8 mouse cellular contexts compared by ENCODE assay signal in genomic region chr11:45979946-45980892, GRCm38 (mm10). TPM values are rescaled to one million over a fixed set of nuclear protein-coding genes. Genes with fewer than 3 reads are reported as not detected.
A peak's percentile ranks its signal among the peaks of the same experiment; 100 is the strongest.
DNase-seq lines count a peak whose midpoint lies in the region; ATAC-seq lines count a peak whose summit lies in the region.

Gene Sox30, plus strand, starts transcription at chr11:45980310.

- ATAC-seq in heart, embryonic 16.5 days (replicated peaks; ENCODE audit: extremely low read depth, insufficient read depth, low FRiP score): peak; percentile 89
- ATAC-seq in lung, embryonic 16.5 days (ENCODE audit: low read depth): peak; percentile 93

- H3K27me3 ChIP-seq in embryonic facial prominence, embryonic 10.5 days (replicated peaks; ENCODE audit: low read depth, poor library complexity, severe bottlenecking): peaks cover 32% of the 10 kb centered on the region
- no peaks in the 10 kb centered on the region for H3K27me3 ChIP-seq in heart, embryonic 16.5 days (ENCODE audit: control insufficient read depth, insufficient read depth, low read length)
- H3K27me3 ChIP-seq in lung, embryonic 16.5 days (ENCODE audit: control insufficient read depth, insufficient read depth, low read depth, low read length): no peaks in the 10 kb centered on the region; the same call in 1 of the 2 replicates

- 7% methylated on average over 115 of the region's 115 CpGs for WGBS in embryonic facial prominence, embryonic 10.5 days
- WGBS in heart, embryonic 16.5 days: 10% methylated on average over 82 of the region's 115 CpGs
- 12% methylated on average over 75 of the region's 115 CpGs for WGBS in lung, embryonic 16.5 days

- no peaks in the 10 kb centered on the region for H3K36me3 ChIP-seq in embryonic facial prominence, embryonic 10.5 days (replicated peaks)
- no peaks in the 10 kb centered on the region for H3K36me3 ChIP-seq in heart, embryonic 16.5 days (ENCODE audit: control insufficient read depth, insufficient read depth)
- no peaks in the 10 kb centered on the region for H3K36me3 ChIP-seq in lung, embryonic 16.5 days (ENCODE audit: control insufficient read depth, insufficient read depth, low read length)

- peak within 1 kb of the TSS; percentile 92 for H3K9ac ChIP-seq in heart, embryonic 16.5 days (ENCODE audit: low read length)
- peak within 1 kb of the TSS; percentile 87 for H3K9ac ChIP-seq in lung, embryonic 16.5 days (ENCODE audit: low read length)

- peak within 1 kb of the TSS; percentile 95 for H3K4me2 ChIP-seq in heart, embryonic 16.5 days (ENCODE audit: low read depth, low read length)
- peak within 1 kb of the TSS; percentile 94 for H3K4me2 ChIP-seq in lung, embryonic 16.5 days (ENCODE audit: low read depth, low read length)

- H3K4me3 ChIP-seq in embryonic facial prominence, embryonic 10.5 days: peak within 1 kb of the TSS; percentile 68
- H3K4me3 ChIP-seq in heart, embryonic 16.5 days (ENCODE audit: low read length): peak within 1 kb of the TSS; percentile 76
- H3K4me3 ChIP-seq in lung, embryonic 16.5 days (ENCODE audit: low read length): peak within 1 kb of the TSS; percentile 66

- peak; percentile 52 for DNase-seq in gastrocnemius, postnatal 10 days
- no peak for DNase-seq in gastrocnemius, adult 8-10 months (ENCODE audit: low spot score in 2 of 2)
- peak; percentile 84 for DNase-seq in embryonic facial prominence, embryonic 10.5 days (ENCODE audit: low spot score)
- peak; percentile 73 for DNase-seq in kidney, postnatal 10 days
- DNase-seq in ovary, postnatal 14 days (ENCODE audit: low spot score): peak; percentile 38
- DNase-seq in thymus, postnatal 25 days: peak; percentile 58

- H3K27ac ChIP-seq in embryonic facial prominence, embryonic 10.5 days (replicated peaks): peak within 1 kb of the TSS; percentile 87
- peak within 1 kb of the TSS; percentile 39; the same call in 1 of the 2 replicates for H3K27ac ChIP-seq in heart, embryonic 16.5 days (ENCODE audit: low read length)
- H3K27ac ChIP-seq in lung, embryonic 16.5 days (ENCODE audit: low read length): peak within 1 kb of the TSS; percentile 31; the same call in 1 of the 2 replicates

- H3K4me1 ChIP-seq in embryonic facial prominence, embryonic 10.5 days: peaks cover 13% of the 10 kb centered on the region
- H3K4me1 ChIP-seq in heart, embryonic 16.5 days (ENCODE audit: control insufficient read depth, insufficient read depth, low read length): peaks cover 6% of the 10 kb centered on the region; the same call in 1 of the 2 replicates
- peaks cover 4% of the 10 kb centered on the region; the same call in 1 of the 2 replicates for H3K4me1 ChIP-seq in lung, embryonic 16.5 days (replicated peaks; ENCODE audit: control insufficient read depth, insufficient read depth, low read length)

- peaks cover 6% of the 10 kb centered on the region for H3K9me3 ChIP-seq in embryonic facial prominence, embryonic 10.5 days
- peaks cover 7% of the 10 kb centered on the region for H3K9me3 ChIP-seq in heart, embryonic 16.5 days (replicated peaks; ENCODE audit: control insufficient read depth, low read length)
- peaks cover 6% of the 10 kb centered on the region; the same call in 1 of the 2 replicates for H3K9me3 ChIP-seq in lung, embryonic 16.5 days (ENCODE audit: control insufficient read depth, low read length)

RNA-seq across cellular contexts. Expression of gene Sox30, which starts in this region (rescaled TPM):
- under 1 TPM in 1 of 2 experiments, not detected in 1; 0.07 TPM for total RNA-seq in gastrocnemius, postnatal 10 days (2021)
- total RNA-seq in gastrocnemius, adult 8-10 months (2022): not detected
- 0.12 and 0.13 TPM in 2 replicates for polyA plus RNA-seq in embryonic facial prominence, embryonic 10.5 days (2016; fragmentation: Nextera tagmentation; extraction: Ambion mirVana)
- polyA plus RNA-seq in heart, embryonic 16.5 days (2015; fragmentation: Nextera tagmentation; extraction: Ambion mirVana): 0.09 TPM in 1 of 2 replicates, not detected in the other
- 0.05 and 0.11 TPM in 2 replicates for polyA plus RNA-seq in lung, embryonic 16.5 days (2015; fragmentation: Nextera tagmentation; extraction: Ambion mirVana)

Comparison
In these comparisons a context has a peak if more than half of its experiments do, and no peak if none do; other contexts are left out.
1. Peak in DNase-seq in gastrocnemius, postnatal 10 days; RNA of the gene not detected or under 1 TPM.
2. Peak in DNase-seq, H3K4me3 ChIP-seq and H3K27ac ChIP-seq in embryonic facial prominence, embryonic 10.5 days; RNA of the gene not detected or under 1 TPM.
3. Peak in ATAC-seq, H3K4me3 ChIP-seq, H3K27ac ChIP-seq, H3K9ac ChIP-seq and H3K4me2 ChIP-seq in heart, embryonic 16.5 days; RNA of the gene not detected or under 1 TPM.
4. Peak in ATAC-seq, H3K4me3 ChIP-seq, H3K27ac ChIP-seq, H3K9ac ChIP-seq and H3K4me2 ChIP-seq in lung, embryonic 16.5 days; RNA of the gene not detected or under 1 TPM.
5. DNase-seq: peak in kidney, postnatal 10 days (single experiment), ovary, postnatal 14 days (single experiment) and thymus, postnatal 25 days (single experiment); none in gastrocnemius, adult 8-10 months (0 of 2).
6. H3K27ac ChIP-seq: peak in every context shown above with its lines; median percentile 87 in embryonic facial prominence, embryonic 10.5 days; 39 in heart, embryonic 16.5 days; 31 in lung, embryonic 16.5 days.
7. Peak in every context shown above with its lines, with median percentiles within 50 percentile points of each other: H3K4me3 ChIP-seq.